Mouse (Mus musculus) erythroid progenitor cell, adult 5-6 weeks (primary cell): ENCODE results near the gene Ankmy2. TPM values are rescaled to one million over a fixed set of nuclear protein-coding genes. Genes with fewer than 3 reads are reported as not detected.
"Not testable (repeated sequence)": the region's sequence is repeated elsewhere in the genome, so short reads cannot be mapped to it uniquely, and the experiment has no call there.

ENCODE experiments used
- ATAC-seq: replicated peaks from 2 replicates; pipeline ENCODE4 v1.8.0; 2016; ENCODE audit warnings: moderate number of reproducible peaks, mild to moderate bottlenecking, moderate TSS enrichment, inconsistent platforms; ENCODE audit not compliant: poor library complexity, low FRiP score, severe bottlenecking
- total RNA-seq, 2 experiments: library from RNA; stranded (forward) in 1 of 2; stranded (reverse) in 1 of 2; fragments of 150-400 nt in 1 of 2; fragments of 186-747, 209-891 nt in 1 of 2; gene quantifications; 2 replicates each; pipeline versions ENCODE4 v1.2.3 to v1.2.4; 2015 to 2017; ENCODE audit warnings: low replicate concordance in 2 of 2

Ankmy2 gene
- total RNA-seq, 2 experiments from 2014 or later = 3.2 to 7.5 TPM

GRCm38 (mm10) chr12:36156101-36156636, 745 bp upstream of the Ankmy2 start:
- ATAC-seq = peak; percentile 4; the same call in 1 of the 2 replicates

GRCm38 (mm10) chr12:36157304-36157637, 357 bp downstream of the Ankmy2 start:
- peak; percentile 36 for ATAC-seq

- peak; percentile 38 for ATAC-seq
Measured at GRCm38 (mm10) chr12:36157638-36158308, 859 bp downstream of the Ankmy2 start, which contains the start of gene Bzw2. TSS of gene Bzw2 (minus strand) at chr12:36158080.

GRCm38 (mm10) chr12:36164126-36164791, 7.3 kb downstream of the Ankmy2 start:
- no peak for ATAC-seq

GRCm38 (mm10) chr12:36165299-36165698, 8.4 kb downstream of the Ankmy2 start:
- ATAC-seq = no peak

- no peak for ATAC-seq
Measured at GRCm38 (mm10) chr12:36177227-36177626, 20.3 kb downstream of the Ankmy2 start.

GRCm38 (mm10) chr12:36182570-36182969, 25.7 kb downstream of the Ankmy2 start:
- no peak for ATAC-seq

GRCm38 (mm10) chr12:36187081-36187480, 30.2 kb downstream of the Ankmy2 start:
- ATAC-seq = no peak

GRCm38 (mm10) chr12:36189610-36190009, 32.7 kb downstream of the Ankmy2 start:
- ATAC-seq = no peak

GRCm38 (mm10) chr12:36190343-36190742, 33.4 kb downstream of the Ankmy2 start:
- ATAC-seq = no peak

GRCm38 (mm10) chr12:36194976-36195375, 38.1 kb downstream of the Ankmy2 start:
- ATAC-seq = no peak

- ATAC-seq = not testable (repeated sequence)
Measured at GRCm38 (mm10) chr12:36205579-36206119, 48.7 kb downstream of the Ankmy2 start.

GRCm38 (mm10) chr12:36207072-36207799, 50.3 kb downstream of the Ankmy2 start:
- ATAC-seq = no peak

- no peak for ATAC-seq
Measured at GRCm38 (mm10) chr12:36207800-36208148, 50.9 kb downstream of the Ankmy2 start.

- no peak for ATAC-seq
Measured at GRCm38 (mm10) chr12:36208456-36208855, 51.5 kb downstream of the Ankmy2 start.

- ATAC-seq = no peak
Measured at GRCm38 (mm10) chr12:36210096-36210495, 53.2 kb downstream of the Ankmy2 start.

- no peak for ATAC-seq
Measured at GRCm38 (mm10) chr12:36214389-36215148, 57.7 kb downstream of the Ankmy2 start.

- no peak for ATAC-seq
Measured at GRCm38 (mm10) chr12:36215149-36215480, 58.2 kb downstream of the Ankmy2 start.

GRCm38 (mm10) chr12:36216230-36216629, 59.3 kb downstream of the Ankmy2 start:
- no peak for ATAC-seq

- ATAC-seq = no peak
Measured at GRCm38 (mm10) chr12:36216905-36217304, 60.0 kb downstream of the Ankmy2 start.
